Comparison of ENCODE assay signal across 31 mouse cellular contexts in genomic region chr13:41293595-41293994, GRCm38 (mm10). TPM values are rescaled to one million over a fixed set of nuclear protein-coding genes. Genes with fewer than 3 reads are reported as not detected.
"Had no signal": no experiment of that assay in that cellular context is flagged by ENCODE, and none has a peak within 500 bp of the region (broad histone marks: within the 10 kb centered on the region; RNA-seq: fewer than 3 reads in every experiment).

No protein-coding gene starts in this region.

- H3K27me3 ChIP-seq: kidney, embryonic 15.5 days; limb, embryonic 13.5 days; liver, embryonic 13.5 days; midbrain, embryonic 12.5 days; midbrain, embryonic 15.5 days had no signal

- H3K9me3 ChIP-seq: kidney, embryonic 15.5 days; limb, embryonic 10.5 days; limb, embryonic 13.5 days; liver, embryonic 13.5 days; midbrain, embryonic 12.5 days; midbrain, embryonic 15.5 days had no signal

- H3K4me1 ChIP-seq: limb, embryonic 10.5 days; limb, embryonic 13.5 days; liver, embryonic 13.5 days; midbrain, embryonic 12.5 days; midbrain, embryonic 15.5 days had no signal

- H3K4me3 ChIP-seq: kidney, embryonic 15.5 days; limb, embryonic 10.5 days; limb, embryonic 13.5 days; liver, embryonic 13.5 days; midbrain, embryonic 12.5 days; midbrain, embryonic 15.5 days had no signal

- H3K4me2 ChIP-seq: kidney, embryonic 15.5 days; limb, embryonic 13.5 days; liver, embryonic 13.5 days; midbrain, embryonic 12.5 days; midbrain, embryonic 15.5 days had no signal

- ATAC-seq: midbrain, embryonic 15.5 days had no signal

- H3K36me3 ChIP-seq: kidney, embryonic 15.5 days; limb, embryonic 10.5 days; limb, embryonic 13.5 days; liver, embryonic 13.5 days; midbrain, embryonic 12.5 days; midbrain, embryonic 15.5 days had no signal

- H3K9ac ChIP-seq: kidney, embryonic 15.5 days; limb, embryonic 13.5 days; liver, embryonic 13.5 days; midbrain, embryonic 12.5 days; midbrain, embryonic 15.5 days had no signal

- DNase-seq: kidney, adult 8-10 months; kidney, postnatal 10 days; kidney, postnatal 36 days; layer of hippocampus, adult 9-11 months; liver; liver, embryonic 13.5 days; lung, adult 2 months; lung, postnatal 14 days; lung, postnatal 4 days; right cerebral cortex, adult 18-20 months; right cerebral cortex, postnatal 14 days; right cerebral cortex, postnatal 4 days; thymus, adult 2 months; thymus, postnatal 14 days; thymus, postnatal 4 days had no signal

- H3K27ac ChIP-seq: kidney, embryonic 15.5 days; limb, embryonic 10.5 days; limb, embryonic 13.5 days; liver, embryonic 13.5 days; midbrain, embryonic 12.5 days; midbrain, embryonic 15.5 days; stomach, postnatal 0 days had no signal

RNA-seq across cellular contexts. Expression of gene Gm17364, which starts 19.8 kb away (rescaled TPM):
- total RNA-seq: layer of hippocampus, adult 18-20 months; layer of hippocampus, postnatal 25 days; left cerebral cortex, adult 18-20 months; left cerebral cortex, postnatal 25 days; megakaryocyte progenitor cell, adult 5-6 weeks; megakaryocyte-erythroid progenitor cell, adult 5-6 weeks had no signal
- polyA plus RNA-seq: kidney, embryonic 15.5 days; limb, embryonic 10.5 days; limb, embryonic 13.5 days; liver, embryonic 13.5 days; liver, embryonic 16.5 days; lung, adult 2 months; lung, embryonic 16.5 days; midbrain, embryonic 12.5 days; midbrain, embryonic 15.5 days; neural tube, embryonic 14.5 days; stomach, embryonic 14.5 days; stomach, postnatal 0 days; thymus, adult 2 months had no signal
